Mouse (Mus musculus): ENCODE measurements at regions not wholly inside any gene's neighbourhood (a gene's known extent, or its start where the extent isn't known, plus 50 kb on each side); places are given as distances from the start of the nearest gene placed in this dataset.
"Not testable (repeated sequence)": the region's sequence is repeated elsewhere in the genome, so short reads cannot be mapped to it uniquely, and the experiment has no call there.

DNA sequence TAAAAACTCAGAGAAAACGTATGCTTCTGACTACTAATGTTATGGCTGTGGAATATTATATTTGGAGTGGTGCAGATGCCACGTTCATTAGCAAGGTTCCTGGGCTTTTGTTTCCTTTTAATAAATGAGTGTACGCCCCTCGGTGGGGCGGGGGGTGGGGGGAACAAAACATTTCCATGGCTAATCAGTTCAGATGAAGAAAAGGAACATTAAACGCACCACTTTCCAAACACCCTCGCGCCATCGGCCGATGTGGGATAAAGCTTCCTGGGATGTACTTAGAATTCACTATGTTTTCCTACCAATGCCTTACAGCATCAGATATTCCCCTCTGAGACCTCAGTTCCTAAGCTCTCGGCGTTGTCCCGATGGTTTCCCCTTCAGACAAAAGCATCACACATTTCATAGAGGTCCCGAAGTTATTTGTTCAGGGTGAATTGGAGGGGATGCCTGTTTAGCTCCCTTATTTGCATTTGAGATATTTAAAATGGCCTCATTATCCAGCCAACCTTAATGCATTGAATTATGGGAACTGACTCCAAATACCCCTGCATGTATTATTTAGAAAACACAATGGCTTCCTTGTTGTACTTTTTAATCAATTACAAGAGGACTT, 155.5 kb upstream of the Pmfbp1 start:
- no peak for TF ChIP-seq POLR2A (IDR thresholded peaks at IDR 0.05; ENCODE audit: control insufficient read depth, low read depth, low read length)
- no peak for TF ChIP-seq CTCF (IDR thresholded peaks at IDR 0.05; ENCODE audit: control insufficient read depth, insufficient read depth, insufficient replicate concordance, low read depth, low read length)
- Histone ChIP-seq H3K4me3 (ENCODE audit: control insufficient read depth, low read depth, low read length) (no peak overlapping the region), H3K27ac (ENCODE audit: control insufficient read depth, insufficient read depth, low read depth, low read length) (no peak overlapping the region), H3K27me3 (ENCODE audit: control insufficient read depth, insufficient read depth, low read length) (no peaks in the 10 kb centered on the region), H3K4me1 (ENCODE audit: control insufficient read depth, insufficient read depth, low read length) (peaks cover 4% of the 10 kb centered on the region), H3K36me3 (ENCODE audit: control insufficient read depth, insufficient read depth, low read length) (no peaks in the 10 kb centered on the region)

DNA sequence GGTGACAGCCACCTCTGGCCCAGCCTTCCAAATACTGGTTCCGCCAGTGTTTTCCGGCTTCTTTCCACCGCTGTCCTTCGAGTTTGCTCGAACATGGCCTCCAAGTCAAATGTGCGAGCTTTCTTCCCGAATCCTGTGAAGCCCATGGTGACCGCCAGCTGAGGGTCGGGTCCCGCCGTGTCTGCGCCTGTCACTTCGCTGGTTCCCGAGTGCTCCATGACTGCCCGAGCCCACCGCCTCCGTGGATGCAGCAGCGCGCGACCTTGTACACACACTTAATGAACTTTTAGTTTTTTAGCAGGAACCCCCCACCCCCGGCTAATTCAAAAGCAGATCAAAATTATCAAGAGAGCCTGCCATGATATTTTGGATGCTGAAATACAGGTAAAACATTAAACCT, 153.2 kb upstream of the Pmfbp1 start:
- H3K27me3 ChIP-seq (ENCODE audit: control insufficient read depth, insufficient read depth, low read length); H3K27ac ChIP-seq (ENCODE audit: control insufficient read depth, insufficient read depth, low read depth, low read length); H3K4me3 ChIP-seq (ENCODE audit: control insufficient read depth, low read depth, low read length): not testable (repeated sequence)

DNA sequence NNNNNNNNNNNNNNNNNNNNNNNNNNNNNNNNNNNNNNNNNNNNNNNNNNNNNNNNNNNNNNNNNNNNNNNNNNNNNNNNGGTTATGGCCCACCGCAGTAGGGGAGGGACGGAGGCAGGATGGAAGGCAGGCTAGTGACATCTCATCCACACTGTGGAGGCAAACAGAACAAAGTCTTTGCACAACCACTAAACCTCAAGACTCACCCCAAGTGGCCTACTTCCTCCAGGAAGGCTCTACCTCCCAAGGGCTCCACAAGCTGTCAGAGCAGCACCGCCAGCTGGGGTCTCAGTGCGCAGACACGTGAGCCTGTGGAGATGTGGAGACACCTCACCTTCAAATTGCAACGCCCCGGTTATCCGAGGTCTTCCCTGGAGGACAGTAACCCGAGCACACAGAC, 138.7 kb upstream of the Pmfbp1 start:
- no peaks in the 10 kb centered on the region for H3K36me3 ChIP-seq (ENCODE audit: control insufficient read depth, insufficient read depth, low read length)
- H3K27ac ChIP-seq (ENCODE audit: control insufficient read depth, insufficient read depth, low read depth, low read length) = no peak overlapping the region
- H3K27me3 ChIP-seq (ENCODE audit: control insufficient read depth, insufficient read depth, low read length) = no peaks in the 10 kb centered on the region
- TF ChIP-seq POLR2A (IDR thresholded peaks at IDR 0.05; ENCODE audit: control insufficient read depth, low read depth, low read length) (no peak), CTCF (IDR thresholded peaks at IDR 0.05; ENCODE audit: control insufficient read depth, insufficient read depth, insufficient replicate concordance, low read depth, low read length) (no peak)
- no peak overlapping the region for H3K4me3 ChIP-seq (ENCODE audit: control insufficient read depth, low read depth, low read length)
- H3K4me1 ChIP-seq (ENCODE audit: control insufficient read depth, insufficient read depth, low read length) = peaks cover 2% of the 10 kb centered on the region; the same call in 1 of the 2 replicates

More for the DNA sequence above, 153.2 kb upstream of the Pmfbp1 start:
- not testable (repeated sequence) for H3K36me3 ChIP-seq (ENCODE audit: control insufficient read depth, insufficient read depth, low read length); H3K4me1 ChIP-seq (ENCODE audit: control insufficient read depth, insufficient read depth, low read length)

DNA sequence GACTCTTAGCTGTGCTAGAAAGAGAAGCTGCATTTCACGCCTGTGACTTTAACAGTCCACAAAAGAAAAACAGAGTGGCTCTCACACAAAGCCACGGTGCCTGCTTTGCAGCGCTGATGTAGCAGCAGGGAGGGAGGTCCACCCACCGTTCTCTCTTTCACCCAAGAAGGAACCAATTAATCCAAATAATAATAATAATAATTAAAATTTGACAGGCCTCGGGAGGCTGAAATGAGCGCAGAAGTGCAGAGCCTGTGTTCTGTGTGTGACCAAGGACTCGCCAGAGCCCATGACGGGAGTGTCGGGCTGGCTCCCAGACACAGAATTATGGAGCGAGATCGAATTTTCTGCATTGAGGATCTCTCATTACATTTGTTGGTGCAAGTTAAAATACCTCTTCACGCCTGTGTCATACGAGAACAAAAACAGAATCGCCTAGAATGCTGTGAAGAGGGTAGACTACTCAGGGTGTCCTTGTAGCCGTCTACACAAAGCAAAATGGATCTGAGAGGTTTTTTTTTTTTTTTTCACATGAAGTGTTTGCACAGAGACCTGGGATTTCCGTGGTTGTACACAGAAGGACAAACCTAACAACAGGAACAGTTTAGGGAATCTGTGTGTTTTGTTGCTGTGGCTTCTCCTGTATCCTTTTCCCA, 134.3 kb upstream of the Pmfbp1 start:
- Histone ChIP-seq H3K27me3 (ENCODE audit: control insufficient read depth, insufficient read depth, low read length) (no peaks in the 10 kb centered on the region), H3K4me3 (ENCODE audit: control insufficient read depth, low read depth, low read length) (no peak overlapping the region), H3K27ac (ENCODE audit: control insufficient read depth, insufficient read depth, low read depth, low read length) (no peak overlapping the region), H3K36me3 (ENCODE audit: control insufficient read depth, insufficient read depth, low read length) (no peaks in the 10 kb centered on the region), H3K4me1 (ENCODE audit: control insufficient read depth, insufficient read depth, low read length) (peaks cover 2% of the 10 kb centered on the region; the same call in 1 of the 2 replicates)
- no peak for TF ChIP-seq CTCF (IDR thresholded peaks at IDR 0.05; ENCODE audit: control insufficient read depth, insufficient read depth, insufficient replicate concordance, low read depth, low read length)
- no peak for TF ChIP-seq POLR2A (IDR thresholded peaks at IDR 0.05; ENCODE audit: control insufficient read depth, low read depth, low read length)

DNA sequence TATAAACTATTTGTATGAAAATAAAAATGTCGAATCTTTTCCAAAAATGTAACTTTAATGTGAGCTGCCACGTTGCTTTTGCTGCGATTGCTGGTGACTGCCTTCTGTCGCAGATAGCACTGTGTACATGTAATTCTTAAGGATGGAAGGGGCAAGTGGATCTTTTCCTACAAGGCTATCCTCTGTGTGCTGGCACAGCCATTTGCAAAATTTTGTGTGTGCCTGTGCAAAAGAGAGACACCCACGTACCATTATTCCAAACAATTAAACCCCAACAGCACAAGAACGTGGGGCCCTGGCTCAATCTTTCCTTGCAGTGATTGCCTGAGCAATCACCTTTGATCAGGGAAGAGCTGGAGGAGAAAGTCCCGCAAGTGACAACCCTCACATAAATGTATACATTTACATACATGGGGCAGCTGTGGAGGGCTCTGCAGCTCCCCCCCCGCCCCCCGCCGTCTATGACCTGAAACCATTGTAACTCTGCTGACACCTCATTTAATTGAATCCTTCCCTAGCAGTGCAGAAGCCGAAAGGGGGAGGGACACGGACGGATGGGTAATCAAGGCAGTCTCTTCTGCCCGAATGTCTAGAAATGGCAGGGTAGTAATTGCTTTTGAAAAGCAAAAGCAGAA, 133.6 kb upstream of the Pmfbp1 start:
- no peak for TF ChIP-seq CTCF (IDR thresholded peaks at IDR 0.05; ENCODE audit: control insufficient read depth, insufficient read depth, insufficient replicate concordance, low read depth, low read length)
- Histone ChIP-seq H3K27ac (ENCODE audit: control insufficient read depth, insufficient read depth, low read depth, low read length) (no peak overlapping the region), H3K27me3 (ENCODE audit: control insufficient read depth, insufficient read depth, low read length) (no peaks in the 10 kb centered on the region)

DNA sequence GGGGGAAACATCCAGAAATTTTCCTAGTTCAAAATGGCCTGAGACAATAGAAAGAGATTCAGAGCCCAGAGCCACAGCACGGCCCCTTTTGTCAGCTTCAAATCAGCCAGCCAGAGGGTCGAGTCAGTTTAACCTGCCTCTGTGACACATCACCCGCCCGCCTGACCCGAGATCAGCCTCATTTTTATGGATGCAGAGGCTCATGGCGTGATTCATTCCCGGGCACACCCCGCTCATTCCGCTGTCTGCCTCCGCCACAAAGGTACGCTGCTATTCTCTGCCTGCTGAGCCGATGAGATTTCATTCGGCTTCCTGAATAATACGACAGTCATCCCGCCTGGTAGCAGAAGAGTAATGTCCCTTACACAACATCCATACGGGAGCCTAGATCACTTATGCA, 132.9 kb upstream of the Pmfbp1 start:
- Histone ChIP-seq H3K4me3 (ENCODE audit: control insufficient read depth, low read depth, low read length) (no peak overlapping the region), H3K27me3 (ENCODE audit: control insufficient read depth, insufficient read depth, low read length) (no peaks in the 10 kb centered on the region), H3K36me3 (ENCODE audit: control insufficient read depth, insufficient read depth, low read length) (no peaks in the 10 kb centered on the region), H3K4me1 (ENCODE audit: control insufficient read depth, insufficient read depth, low read length) (peaks cover 2% of the 10 kb centered on the region; the same call in 1 of the 2 replicates), H3K27ac (ENCODE audit: control insufficient read depth, insufficient read depth, low read depth, low read length) (no peak overlapping the region)
- TF ChIP-seq CTCF (IDR thresholded peaks at IDR 0.05; ENCODE audit: control insufficient read depth, insufficient read depth, insufficient replicate concordance, low read depth, low read length) (no peak), POLR2A (IDR thresholded peaks at IDR 0.05; ENCODE audit: control insufficient read depth, low read depth, low read length) (no peak)

More for the DNA sequence above, 133.6 kb upstream of the Pmfbp1 start:
- H3K36me3 ChIP-seq (ENCODE audit: control insufficient read depth, insufficient read depth, low read length) = no peaks in the 10 kb centered on the region
- peaks cover 2% of the 10 kb centered on the region; the same call in 1 of the 2 replicates for H3K4me1 ChIP-seq (ENCODE audit: control insufficient read depth, insufficient read depth, low read length)
- no peak overlapping the region for H3K4me3 ChIP-seq (ENCODE audit: control insufficient read depth, low read depth, low read length)

DNA sequence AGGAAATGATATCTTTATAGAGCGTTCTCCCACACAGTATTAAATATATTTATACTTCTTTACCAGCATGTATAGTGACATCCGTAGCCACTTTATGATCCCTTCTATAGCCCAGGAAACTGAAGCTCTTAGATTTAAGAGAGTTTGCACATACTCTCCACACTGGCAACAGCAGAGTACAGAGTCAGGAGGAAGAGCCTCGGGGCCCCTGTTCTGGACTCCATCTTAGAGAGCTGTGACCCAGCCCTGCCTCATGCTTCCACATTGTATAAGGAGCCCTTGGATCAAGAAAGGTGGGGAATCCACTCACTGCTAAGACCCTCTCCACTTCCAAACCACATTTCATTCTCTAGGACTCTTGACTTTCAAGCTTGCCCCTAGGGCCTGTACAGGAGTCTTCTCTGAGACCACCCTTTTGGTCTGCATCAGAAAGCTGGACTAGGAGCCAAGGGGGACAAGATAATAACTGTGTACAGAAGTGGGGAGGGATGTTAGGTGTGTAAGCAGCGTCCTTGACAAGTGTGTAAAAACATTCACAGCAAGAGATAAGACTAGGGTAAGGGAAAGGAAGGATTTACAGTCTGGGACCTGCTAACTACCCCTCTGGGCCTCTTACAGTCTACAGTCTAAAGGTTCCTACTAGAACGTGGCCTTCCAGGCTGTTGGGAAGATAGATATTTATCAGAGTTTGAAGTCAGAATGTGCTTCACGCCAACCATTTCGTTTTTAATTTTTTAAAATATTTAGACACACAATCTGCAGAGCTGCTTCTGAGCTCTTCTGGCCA, 132.1 kb upstream of the Pmfbp1 start:
- H3K4me1 ChIP-seq (ENCODE audit: control insufficient read depth, insufficient read depth, low read length) = peaks cover 2% of the 10 kb centered on the region; the same call in 1 of the 2 replicates
- H3K36me3 ChIP-seq (ENCODE audit: control insufficient read depth, insufficient read depth, low read length) = no peaks in the 10 kb centered on the region
- H3K27ac ChIP-seq (ENCODE audit: control insufficient read depth, insufficient read depth, low read depth, low read length) = no peak overlapping the region
- no peaks in the 10 kb centered on the region for H3K27me3 ChIP-seq (ENCODE audit: control insufficient read depth, insufficient read depth, low read length)
- no peak overlapping the region for H3K4me3 ChIP-seq (ENCODE audit: control insufficient read depth, low read depth, low read length)
- TF ChIP-seq POLR2A (IDR thresholded peaks at IDR 0.05; ENCODE audit: control insufficient read depth, low read depth, low read length) (no peak), CTCF (IDR thresholded peaks at IDR 0.05; ENCODE audit: control insufficient read depth, insufficient read depth, insufficient replicate concordance, low read depth, low read length) (no peak)
